Mouse (Mus musculus): ENCODE measurements around the gene Bloc1s3.
"Not testable (repeated sequence)": the region's sequence is repeated elsewhere in the genome, so short reads cannot be mapped to it uniquely, and the experiment has no call there.

Bloc1s3 gene

DNA sequence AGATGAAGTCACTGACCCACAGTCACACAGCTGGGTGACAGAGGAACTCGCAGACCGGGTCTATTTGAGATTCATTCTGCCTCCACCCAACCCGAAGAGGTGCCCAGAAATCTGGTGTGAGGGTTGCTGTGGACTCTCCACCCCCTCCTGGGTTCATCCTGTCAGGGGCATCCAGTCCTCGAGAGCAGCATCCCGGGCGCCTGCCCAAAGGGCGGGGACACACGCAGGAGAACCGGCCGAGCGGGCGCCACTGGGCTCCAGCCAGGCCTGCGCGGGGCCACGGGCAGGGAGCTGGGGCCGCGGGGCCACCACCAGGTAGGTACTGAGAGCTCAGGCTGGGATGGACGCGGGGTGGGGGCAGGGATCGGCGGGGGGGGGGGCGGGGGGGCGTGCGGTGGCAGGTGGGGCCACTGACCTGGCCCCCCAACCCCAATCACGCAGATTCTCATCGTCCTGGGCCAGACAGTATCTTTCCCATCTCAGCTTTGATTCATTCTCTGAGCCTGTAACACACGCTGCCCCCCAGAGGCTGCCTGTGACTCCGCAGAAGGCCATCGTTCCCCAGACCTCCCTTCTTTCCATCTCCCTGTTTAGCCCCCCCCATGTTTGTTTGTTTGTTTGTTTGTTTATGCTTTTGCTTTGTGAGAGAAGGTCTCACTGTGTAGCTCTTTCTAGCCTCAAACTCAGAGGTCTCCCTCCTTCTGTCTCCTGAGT, 9.6 kb upstream of the Bloc1s3 start, which contains the start of gene Nkpd1:
Gene Nkpd1, plus strand, starts transcription at position 187 of the 714 bp plus-strand sequence.
- in situ Hi-C loops (cut with MboI, MseI) = no loop called here

DNA sequence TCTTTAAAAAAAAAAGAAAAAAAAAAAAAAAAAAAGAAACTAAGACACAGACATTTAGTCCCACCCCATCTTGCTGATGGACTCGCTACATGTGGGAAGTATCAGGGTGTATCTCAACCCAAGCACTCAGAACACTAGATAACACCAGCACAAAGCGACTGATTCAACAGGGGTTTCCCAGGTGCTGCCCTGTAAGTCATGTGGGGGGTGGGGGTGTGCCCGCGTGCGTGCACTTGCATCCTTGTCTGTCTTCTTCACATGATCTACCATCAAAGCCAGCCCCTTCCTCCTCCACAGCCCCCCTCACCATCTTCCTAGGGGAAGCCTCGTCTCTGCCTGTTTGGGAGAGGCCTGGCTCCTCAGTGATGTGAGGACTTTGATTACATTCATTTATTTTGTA, 4.2 kb upstream of the Bloc1s3 start:
- in situ Hi-C loops (cut with MboI, MseI) = no loop called here

DNA sequence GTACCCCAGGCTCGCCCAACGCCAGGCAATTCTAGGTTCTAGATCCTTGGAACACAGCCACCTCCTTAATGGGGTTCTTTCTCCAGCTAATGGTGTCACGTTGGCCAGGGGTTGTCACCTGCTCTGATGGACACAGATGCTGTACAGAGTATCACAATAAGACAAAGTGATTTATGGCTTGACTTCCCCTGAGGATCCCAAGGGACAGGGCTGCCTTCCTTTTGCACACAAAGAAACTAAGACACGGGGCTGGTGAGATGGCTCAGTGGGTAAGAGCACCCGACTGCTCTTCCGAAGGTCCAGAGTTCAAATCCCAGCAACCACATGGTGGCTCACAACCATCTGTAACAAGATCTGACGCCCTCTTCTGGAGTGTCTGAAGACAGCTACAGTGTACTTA, 3.8 kb upstream of the Bloc1s3 start:
- in situ Hi-C loops (cut with MboI, MseI) = not testable (repeated sequence)

DNA sequence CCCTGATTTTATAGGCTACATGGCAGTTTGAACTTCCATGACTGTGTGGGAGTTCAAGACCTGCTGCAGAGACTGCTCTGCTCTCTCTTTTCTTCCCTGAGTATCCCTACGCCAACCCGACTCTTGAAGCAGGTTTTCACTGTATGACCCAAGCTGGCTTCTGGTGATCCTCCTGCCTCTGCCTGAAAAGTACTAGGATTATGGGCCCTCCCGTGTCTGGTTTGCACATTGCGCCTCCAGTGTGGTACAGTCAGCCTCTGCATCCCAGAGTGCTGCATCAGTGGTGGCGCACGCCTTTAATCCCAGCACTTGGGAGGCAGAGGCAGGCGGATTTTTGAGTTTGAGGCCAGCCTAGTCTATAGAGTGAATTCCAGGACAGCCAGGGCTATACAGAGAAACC, 1.6 kb upstream of the Bloc1s3 start:
- in situ Hi-C loops (cut with MboI, MseI) = no loop called here

DNA sequence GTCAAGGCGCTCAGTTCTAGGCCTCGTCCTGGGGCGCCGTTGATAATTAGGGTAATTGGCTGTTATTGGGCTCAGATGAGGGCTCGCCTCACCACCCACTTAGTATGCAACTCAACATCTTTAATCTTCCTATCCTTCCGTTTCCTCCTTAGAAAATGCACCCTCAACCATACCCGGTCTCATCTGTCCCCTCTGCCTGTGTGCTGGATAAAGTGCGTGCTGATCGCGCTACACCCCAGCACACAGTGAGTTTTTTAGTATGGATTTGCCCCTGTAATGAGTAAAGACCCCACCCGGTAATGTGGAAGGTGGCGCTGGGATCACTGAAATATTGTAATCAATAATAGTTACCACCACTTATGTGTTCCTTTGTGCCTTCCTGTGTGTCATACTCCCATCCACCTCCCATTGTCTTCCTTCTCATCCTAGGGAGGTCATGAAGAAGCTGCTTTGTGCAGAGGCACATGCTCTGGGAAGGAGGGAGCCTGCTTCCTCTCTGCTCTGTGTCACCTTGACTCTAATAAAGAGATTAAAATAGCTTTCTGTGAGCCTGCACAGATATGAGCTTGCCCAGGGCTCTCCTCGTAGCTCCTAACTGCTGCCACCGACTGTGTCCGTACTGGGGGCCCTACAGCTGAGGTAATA, 879 bp upstream of the Bloc1s3 start:
- in situ Hi-C loops (cut with MboI, MseI) = no loop called here

DNA sequence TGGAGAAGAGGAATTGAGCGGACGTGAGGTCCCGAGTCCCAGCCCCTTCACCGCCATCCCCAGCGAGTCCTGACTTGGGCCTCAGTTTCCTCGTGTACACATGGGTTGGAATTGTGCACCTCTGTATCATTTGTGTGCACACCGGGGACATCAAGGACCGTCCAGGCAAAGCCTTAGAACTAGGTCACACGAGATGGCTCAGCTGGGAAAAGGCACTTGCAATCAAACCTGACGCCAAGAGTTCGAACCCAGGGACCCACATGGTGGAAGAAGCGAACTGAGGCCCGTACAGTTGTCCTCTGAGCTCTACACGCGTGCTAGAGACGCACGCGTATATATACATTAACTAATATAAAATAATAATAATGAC, 570 bp downstream of the Bloc1s3 start:
- in situ Hi-C loops (cut with MboI, MseI) = no loop called here

DNA sequence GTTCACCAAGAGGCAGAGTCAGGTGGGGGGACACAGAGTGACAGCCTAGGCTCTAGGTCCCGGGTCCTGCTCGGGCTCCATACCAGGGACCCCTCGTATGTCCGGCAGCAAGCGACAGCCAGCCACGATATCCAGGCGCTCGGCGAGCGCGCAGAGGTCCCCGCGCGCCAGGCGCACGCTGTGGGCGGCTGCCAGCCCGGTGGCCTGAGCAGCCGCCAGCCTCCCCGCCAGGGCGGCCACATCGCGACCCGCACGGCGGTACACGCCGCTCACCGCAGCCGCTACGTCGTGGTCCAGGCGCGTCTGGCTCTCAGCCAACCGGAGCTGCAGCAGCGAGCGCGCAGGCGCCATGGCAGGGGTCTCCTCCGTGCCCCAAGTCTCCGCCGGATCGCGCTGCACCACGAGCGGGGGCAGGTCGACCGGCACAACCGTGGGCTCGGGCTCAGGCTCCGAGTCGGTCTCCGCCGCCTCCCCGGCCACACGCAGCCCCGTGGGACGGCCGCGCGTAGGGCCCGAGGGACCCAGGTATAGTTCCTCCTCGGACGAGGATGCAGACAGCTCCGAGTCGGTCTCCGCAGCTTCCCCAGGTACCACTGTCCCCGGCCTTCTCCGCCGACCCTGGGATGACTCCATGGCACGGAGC, 1.1 kb downstream of the Bloc1s3 start:
- in situ Hi-C loops (cut with MboI, MseI) = no loop called here

GRCm38 (mm10) chr7:19506326-19506725, 1.8 kb downstream of the Bloc1s3 start:
- in situ Hi-C loops (cut with MboI, MseI) = no loop called here

DNA sequence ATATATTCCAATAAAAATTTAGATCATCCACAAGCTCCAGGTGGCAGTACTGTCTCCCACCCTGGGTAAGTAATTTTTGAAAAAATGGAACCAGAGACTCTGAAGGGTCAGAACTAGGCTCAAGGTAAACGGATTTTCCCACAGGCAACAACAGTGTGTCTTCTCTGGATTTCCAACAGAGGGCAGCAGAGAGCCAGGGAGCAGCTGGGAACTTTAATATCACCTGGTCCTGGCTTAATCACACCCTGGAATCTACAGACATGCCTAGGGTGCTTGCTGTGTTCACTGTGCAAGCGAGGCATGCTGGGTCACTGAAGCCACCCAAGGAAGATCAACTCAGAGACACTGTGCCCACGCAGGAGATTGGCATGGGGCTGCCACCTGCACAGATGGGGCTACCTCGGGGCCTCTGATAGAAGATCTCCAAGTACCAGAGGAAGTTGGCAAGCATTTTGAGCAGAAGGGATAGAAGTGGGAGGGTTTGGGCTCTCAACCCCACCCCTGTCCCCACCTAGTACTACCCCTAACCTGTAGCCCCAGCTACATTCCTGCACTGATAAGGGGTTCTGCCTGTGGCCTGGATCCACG, 4.6 kb downstream of the Bloc1s3 start:
- in situ Hi-C loops (cut with MboI, MseI) = no loop called here

DNA sequence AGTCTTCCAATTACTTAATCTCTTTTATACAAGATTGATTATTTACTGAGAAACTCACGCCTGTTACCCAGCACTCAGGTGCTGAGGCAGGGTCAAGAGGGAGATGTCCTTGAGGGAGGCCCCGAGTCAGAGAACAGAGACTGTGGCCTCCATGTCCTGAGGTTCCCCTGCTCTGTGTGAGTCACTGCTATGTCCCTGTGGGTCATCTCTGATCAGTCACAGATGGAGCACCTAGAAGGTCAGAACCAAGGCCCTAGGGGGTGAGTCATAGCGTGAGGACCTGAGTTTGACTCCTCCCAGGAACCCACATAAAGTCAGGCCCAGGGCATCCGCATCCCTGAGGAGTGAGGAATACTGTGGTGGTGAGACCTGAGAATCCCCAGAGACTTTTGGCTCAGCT, 6.5 kb downstream of the Bloc1s3 start:
- in situ Hi-C loops (cut with MboI, MseI) = no loop called here

DNA sequence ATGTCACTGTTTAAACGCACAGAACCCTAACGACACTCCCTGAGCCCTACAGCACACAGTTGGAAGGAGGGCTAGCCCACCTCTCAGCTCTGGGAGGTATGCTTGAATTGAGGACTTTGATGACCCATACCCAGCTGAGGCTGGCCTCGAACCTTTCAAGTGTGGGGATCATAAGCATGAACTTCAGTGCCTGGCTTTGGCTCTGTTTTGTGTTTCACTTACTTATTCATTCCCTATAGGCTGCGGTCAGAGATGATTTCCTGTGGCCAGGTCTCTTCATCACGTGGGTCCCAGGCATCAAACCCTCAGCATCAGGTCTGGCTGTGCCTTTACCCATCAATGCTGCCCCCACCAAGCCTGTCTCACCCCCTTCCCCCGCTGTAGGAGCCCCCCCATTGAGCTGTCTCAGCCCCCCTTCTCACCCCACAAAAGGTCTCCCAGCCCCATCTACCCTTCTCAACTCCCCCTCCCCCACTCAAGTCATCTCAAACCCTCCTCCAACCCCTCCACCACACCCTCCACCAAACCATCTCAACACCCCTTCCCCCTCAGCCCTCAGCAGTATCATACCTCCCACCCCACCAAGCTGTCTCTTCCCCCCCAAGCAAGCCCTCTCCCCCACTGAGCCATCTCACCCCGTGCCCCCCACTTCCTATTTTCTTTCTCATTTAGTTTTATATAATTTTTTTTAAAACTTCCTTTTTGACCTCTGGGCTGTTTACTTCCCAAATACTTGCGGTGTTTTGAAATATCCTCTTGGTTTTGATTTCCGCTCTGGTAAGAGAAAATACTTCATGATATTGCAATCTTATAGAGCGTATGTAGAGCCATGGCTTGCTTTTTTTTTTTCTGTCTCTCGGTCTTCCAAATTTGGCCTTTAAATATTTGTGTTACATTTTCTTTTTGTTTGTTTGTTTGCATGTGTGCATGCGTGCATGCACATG, 7.5 kb downstream of the Bloc1s3 start:
- in situ Hi-C loops (cut with MboI, MseI) = no loop called here

DNA sequence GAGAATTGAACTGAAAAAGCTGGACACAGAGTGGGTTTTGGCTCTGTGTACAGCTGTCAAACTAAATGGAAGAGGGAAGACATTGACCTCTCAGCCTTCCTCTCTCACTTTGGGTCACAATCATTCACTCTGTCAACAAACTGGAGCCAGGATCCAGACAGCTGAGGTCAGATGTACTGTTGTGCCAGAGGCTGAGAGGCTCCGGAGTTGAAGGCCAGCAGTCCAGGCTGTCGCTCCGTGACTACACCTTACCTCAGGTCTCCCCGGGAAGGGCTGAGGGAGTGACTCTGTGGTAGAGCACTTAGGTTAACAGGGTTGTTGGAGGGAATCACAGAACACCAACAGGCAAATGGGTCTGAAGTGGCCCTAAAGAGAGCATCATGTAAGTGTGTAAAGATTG, 9.8 kb downstream of the Bloc1s3 start:
- in situ Hi-C loops (cut with MboI, MseI) = loop anchor here (5.0 kb wide), 1 partner anchor 76 kb away; no protein-coding TSS in a partner anchor

- in situ Hi-C loops (cut with MboI, MseI) = loop anchor here (5.0 kb wide), 1 partner anchor 74 kb away; no protein-coding TSS in a partner anchor
Measured at GRCm38 (mm10) chr7:19496214-19496555, 12.0 kb downstream of the Bloc1s3 start.

GRCm38 (mm10) chr7:19495521-19496213, 12.5 kb downstream of the Bloc1s3 start:
- in situ Hi-C loops (cut with MboI, MseI) = loop anchor here (5.0 kb wide), 1 partner anchor 73 kb away; no protein-coding TSS in a partner anchor

DNA sequence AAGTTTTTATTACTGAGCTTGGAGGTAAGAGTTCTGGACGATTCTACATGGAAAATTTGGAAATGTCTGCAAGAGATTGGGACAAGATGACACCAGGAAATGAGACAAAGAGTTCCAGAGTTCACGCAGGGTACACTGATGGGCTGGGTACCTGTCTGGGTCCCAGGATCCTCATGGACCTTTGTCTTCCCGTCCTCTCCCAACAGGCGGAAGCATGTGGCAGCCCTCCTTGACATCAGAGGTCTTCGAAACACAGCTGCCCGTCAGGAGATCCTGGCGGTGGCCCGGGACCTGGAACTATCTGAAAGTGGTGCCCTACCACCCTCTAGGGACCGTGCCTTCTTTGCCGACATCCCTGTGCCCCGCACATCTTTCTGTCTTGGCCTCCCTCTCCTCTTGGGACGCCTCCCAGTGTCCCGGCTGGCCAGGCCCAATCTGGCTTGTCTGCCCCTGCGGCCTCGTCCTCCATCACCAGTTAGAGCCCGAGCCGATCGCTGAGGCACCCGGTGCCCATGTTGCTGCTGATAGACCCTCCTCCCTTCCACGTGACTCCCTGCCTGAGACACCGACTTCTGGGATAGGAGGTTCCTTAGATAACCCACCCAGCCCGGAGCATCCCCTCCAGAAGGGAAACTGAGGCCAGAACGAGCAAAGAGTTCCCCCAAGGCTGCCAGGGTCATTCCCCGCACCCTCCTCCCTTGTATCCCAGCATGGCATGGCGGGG, 13.3 kb downstream of the Bloc1s3 start:
- in situ Hi-C loops (cut with MboI, MseI) = loop anchor here (5.0 kb wide), 1 partner anchor 73 kb away; no protein-coding TSS in a partner anchor

- in situ Hi-C loops (cut with MboI, MseI) = no loop called here
Measured at GRCm38 (mm10) chr7:19491731-19492130, 16.4 kb downstream of the Bloc1s3 start.

GRCm38 (mm10) chr7:19489525-19489924, 18.6 kb downstream of the Bloc1s3 start:
- in situ Hi-C loops (cut with MboI, MseI) = no loop called here

- in situ Hi-C loops (cut with MboI, MseI) = no loop called here
Measured at GRCm38 (mm10) chr7:19486549-19486948, 21.6 kb downstream of the Bloc1s3 start.

- in situ Hi-C loops (cut with MboI, MseI) = no loop called here
Measured at GRCm38 (mm10) chr7:19485488-19485887, 22.7 kb downstream of the Bloc1s3 start.

DNA sequence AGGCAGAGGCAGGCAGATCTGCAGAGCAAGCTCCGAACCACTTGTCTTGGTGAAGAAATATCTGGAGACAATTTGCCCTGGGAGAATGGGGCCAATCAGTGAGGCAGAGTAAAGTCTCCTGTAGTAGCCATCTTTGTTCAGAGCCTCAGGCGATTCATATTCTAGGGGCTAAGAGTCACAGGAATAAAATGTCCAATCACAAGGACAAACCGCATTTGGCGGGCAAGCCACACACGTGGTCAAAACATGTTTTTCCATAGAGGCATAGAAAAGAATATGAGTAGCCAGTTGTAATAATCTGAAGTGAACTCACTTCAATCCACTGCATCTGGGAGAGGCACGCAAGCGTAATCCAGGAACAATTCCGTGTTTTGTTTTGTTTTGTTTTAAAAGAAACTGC, 24.9 kb downstream of the Bloc1s3 start:
- in situ Hi-C loops (cut with MboI, MseI) = no loop called here

Data from regulatory T cell (primary cell).